Mouse (Mus musculus) T-helper 17 cell (primary cell): Measurements from ENCODE around the gene Olfr1183.
"Not testable (repeated sequence)": the region's sequence is repeated elsewhere in the genome, so short reads cannot be mapped to it uniquely, and the experiment has no call there.

Experiments used
- in situ Hi-C, 2 experiments: fragments of 300-600 bp; cut with MboI, MseI; formaldehyde crosslinking; loops; 1 replicate in 1 of 2; 2 replicates in 1 of 2; pipeline ENCODE4 v1.15.1; 2025; ENCODE audit warnings: high pct_unique_total_duplicates in 2 of 2

Gene Olfr1183

DNA sequence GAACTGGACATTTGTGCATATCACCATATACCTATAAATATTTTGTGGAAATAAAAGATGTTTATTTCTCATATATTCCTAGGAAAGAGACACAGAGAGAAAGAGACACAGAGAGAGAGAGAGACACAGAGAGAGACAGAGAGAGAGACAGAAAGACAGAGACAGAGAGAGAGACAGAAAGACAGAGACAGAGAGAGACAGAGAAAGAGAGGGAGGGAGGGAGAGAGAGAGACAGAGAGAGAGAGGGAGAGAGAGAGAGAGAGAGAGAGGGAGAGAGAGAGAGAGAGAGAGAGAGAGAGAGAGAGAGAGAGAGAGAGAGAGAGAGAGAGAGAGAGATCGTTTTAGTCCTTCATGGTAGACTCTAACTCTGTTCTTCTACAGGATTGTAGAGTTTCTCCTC is at the start of gene Olfr1183:
Gene Olfr1183, plus strand, starts transcription at position 301 of the 400 bp plus-strand sequence.
- in situ Hi-C loops = not testable (repeated sequence)

DNA sequence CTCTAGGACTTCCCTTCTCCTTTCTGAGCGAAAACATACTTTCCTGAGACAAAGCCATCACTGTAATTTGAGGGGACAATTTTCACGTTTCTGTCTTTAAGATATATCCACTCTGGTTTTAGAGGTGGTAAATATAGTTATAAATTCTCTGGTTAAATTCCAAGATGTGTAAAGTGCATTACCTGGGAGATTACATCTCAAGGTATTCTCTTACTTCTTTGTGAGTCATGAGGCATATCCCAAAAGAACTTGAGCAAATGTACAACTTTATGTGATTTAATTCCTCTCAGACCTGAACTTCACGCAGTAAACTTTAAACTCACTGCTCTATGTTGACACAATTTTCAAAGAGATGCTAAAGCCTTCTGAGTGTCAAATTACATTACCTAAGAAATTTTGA is 48.3 kb upstream of the Olfr1183 start, which contains the start of gene Olfr1179:
Gene Olfr1179, minus strand, starts transcription at position 101 of the 400 bp plus-strand sequence.
- in situ Hi-C loops = no loop called here

DNA sequence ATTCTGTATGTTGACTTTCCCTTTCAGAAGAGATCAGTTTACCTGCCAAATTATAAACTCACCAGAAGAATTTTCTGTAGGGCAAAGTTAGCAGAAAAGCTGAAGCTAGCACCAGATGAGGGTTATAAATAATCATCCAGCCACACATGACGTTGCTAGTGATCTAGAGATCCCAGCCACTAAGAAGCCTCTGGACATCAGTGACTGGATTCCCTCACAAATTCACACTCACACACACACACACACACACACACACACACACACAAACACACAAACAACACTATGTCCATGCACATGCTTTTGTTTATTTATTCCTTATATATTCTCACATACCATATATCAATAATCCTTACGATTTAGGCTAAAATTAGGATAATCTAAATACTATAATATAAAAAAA is 35.6 kb upstream of the Olfr1183 start, which contains the start of gene Olfr1180:
Gene Olfr1180, minus strand, starts transcription at position 101 of the 400 bp plus-strand sequence.
- in situ Hi-C loops = no loop called here

DNA sequence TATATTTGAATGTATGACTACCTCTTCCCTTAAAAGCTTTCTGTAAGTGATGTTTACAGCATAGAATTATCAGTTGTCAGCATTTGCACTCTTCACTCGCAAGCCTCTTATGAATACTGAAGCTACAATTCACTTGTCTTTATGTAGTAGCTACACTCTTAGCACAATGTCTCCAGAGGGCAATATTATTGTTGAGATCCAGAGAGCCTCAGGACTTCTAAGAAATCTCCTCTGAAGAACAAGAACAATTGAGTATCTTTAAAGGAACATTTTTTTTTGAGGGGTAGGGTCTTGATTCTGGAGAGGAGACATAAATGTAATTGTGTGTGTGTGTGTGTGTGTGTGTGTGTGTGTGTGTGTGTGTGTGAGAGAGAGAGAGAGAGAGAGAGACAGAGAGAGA is 28.6 kb upstream of the Olfr1183 start, which contains the start of gene Olfr1181:
Gene Olfr1181, minus strand, starts transcription at position 101 of the 400 bp plus-strand sequence.
- in situ Hi-C loops = no loop called here

DNA sequence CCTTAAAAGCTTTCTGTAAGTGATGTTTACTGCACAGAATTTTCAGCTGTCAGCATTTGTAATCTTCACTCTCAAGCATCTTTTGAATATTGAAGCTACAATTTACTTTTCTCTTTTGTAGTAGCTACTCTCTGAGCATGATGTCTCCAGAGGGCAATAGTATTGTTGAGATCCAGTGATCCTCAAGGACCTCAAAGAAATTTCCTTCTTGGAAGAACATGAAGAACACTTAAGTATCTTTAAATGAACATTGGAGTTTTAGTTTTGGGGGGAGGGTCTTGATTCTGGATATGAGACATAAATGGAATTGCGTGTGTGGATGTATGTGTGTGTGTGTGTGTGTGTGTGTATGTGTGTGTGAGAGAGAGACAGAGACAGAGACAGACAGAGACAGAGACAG is 5.6 kb upstream of the Olfr1183 start, which contains the start of gene Gm13757:
Gene Gm13757, minus strand, starts transcription at position 101 of the 400 bp plus-strand sequence.
- in situ Hi-C loops = no loop called here

DNA sequence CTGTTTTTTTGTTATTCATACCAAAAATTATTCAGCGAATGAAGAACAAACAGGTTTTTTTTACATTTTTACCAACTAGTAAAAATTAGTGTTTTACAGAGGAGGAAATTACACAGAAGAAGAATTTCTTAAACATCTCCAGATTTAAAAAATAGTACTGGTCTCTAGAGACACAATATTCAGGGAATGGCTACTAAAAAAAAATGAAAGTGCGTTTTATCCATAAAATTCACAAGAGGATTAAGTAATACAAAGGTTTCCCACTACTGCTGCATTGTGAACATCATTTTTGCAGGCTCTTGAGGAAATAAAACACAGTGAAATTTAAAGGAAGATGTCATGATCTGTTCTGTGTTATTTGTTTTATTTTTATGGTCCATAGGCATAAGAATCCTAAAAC is 28.6 kb downstream of the Olfr1183 start, which contains the start of gene Olfr1184:
Gene Olfr1184, plus strand, starts transcription at position 301 of the 400 bp plus-strand sequence.
- in situ Hi-C loops = no loop called here

DNA sequence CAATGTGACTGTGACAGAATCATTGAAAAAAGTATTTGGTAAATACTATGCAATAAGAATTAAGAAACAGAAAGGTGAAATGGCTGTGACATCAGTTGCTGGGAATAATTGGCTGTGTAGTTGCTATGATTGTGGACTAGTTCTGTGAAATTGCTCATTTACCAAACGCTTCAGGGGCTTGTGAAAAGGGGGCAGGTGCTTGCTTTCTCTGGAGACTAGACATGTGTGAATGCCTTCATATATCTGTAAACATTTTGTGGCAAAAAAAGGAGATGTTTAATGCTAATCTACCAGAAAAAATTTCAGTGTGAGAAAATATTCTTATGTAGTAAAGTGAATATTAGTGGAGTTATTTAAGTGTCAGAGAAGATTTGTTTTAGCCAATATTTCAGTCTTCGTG is 38.4 kb downstream of the Olfr1183 start, which contains the start of gene Olfr1185-ps1:
Gene Olfr1185-ps1, plus strand, starts transcription at position 301 of the 400 bp plus-strand sequence.
- in situ Hi-C loops = no loop called here

DNA sequence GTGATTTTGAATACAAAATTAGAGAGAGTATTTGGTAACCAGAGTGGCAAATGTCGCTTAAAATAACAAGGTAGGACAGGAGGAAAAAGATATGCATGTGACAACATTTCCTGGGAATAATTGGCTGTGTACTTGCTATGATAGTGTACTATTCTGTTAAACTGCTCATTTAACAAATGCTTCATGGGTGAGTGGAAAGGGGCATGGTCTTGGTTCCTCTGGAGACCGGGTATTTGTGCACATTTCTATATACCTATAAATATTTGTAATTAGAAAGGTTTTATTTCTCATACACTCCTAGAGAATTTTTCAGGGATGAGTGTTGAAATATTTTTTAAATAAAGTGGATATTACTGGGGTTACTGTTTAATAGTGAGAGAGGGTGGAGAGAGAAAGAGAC is 63.6 kb downstream of the Olfr1183 start, which contains the start of gene Olfr1186:
Gene Olfr1186, plus strand, starts transcription at position 301 of the 400 bp plus-strand sequence.
- in situ Hi-C loops = no loop called here
